Mouse (Mus musculus) CH12.LX (cell line): Measurements from ENCODE around the gene Mknk1. TPM values are rescaled to one million over a fixed set of nuclear protein-coding genes. Genes with fewer than 3 reads are reported as not detected.

ENCODE experiments used
- DNase-seq: peaks from one replicate; pipeline ENCODE4 v3.0.0-alpha.2; 2013; ENCODE audit errors: extremely low read depth
- H3K27ac ChIP-seq: 2 replicates; pipeline ENCODE4 v1.5.1; 2012; ENCODE audit warnings: low read depth, mild to moderate bottlenecking, control low read depth, moderate library complexity; ENCODE audit not compliant: insufficient read depth
- H3K27me3 ChIP-seq: replicated peaks from 2 replicates; pipeline ENCODE3; 2012; ENCODE audit warnings: inconsistent platforms
- H3K36me3 ChIP-seq, 2 experiments: replicated peaks in 1 of 2; 2 replicates each; pipeline versions ENCODE3 to v1.6.1; 2012; ENCODE audit warnings: inconsistent platforms in 1 of 2, low read length in 1 of 2, mild to moderate bottlenecking in 1 of 2, mixed read lengths in 1 of 2, moderate library complexity in 1 of 2; ENCODE audit not compliant: control insufficient read depth in 1 of 2, insufficient read depth in 1 of 2
- H3K4me1 ChIP-seq, 2 experiments: 2 replicates each; pipeline ENCODE4 v1.6.1; 2012; ENCODE audit warnings: inconsistent platforms in 1 of 2, moderate library complexity in 1 of 2; ENCODE audit not compliant: insufficient read depth in 2 of 2, control insufficient read depth in 1 of 2
- H3K4me2 ChIP-seq: 2 replicates; pipeline ENCODE4 v1.6.1; 2012; ENCODE audit warnings: low read depth, mild to moderate bottlenecking, control low read depth; ENCODE audit not compliant: poor library complexity, insufficient read depth, severe bottlenecking
- H3K4me3 ChIP-seq, 3 experiments: fragments of 150-350 bp in 1 of 3; sonication (generic) in 1 of 3; replicated peaks in 1 of 3; 2 replicates each; pipeline versions ENCODE3 to v1.5.1; 2011 to 2012; ENCODE audit warnings: low read depth in 2 of 3, low read length in 2 of 3, mild to moderate bottlenecking in 2 of 3, moderate library complexity in 2 of 3, control low read depth in 1 of 3, improper control_type of control experiment in 1 of 3, inconsistent platforms in 1 of 3, mixed read lengths in 1 of 3; ENCODE audit not compliant: poor library complexity in 1 of 3
- H3K79me2 ChIP-seq: replicated peaks from 2 replicates; pipeline ENCODE4 v1.6.1; 2012; ENCODE audit warnings: mild to moderate bottlenecking, moderate library complexity; ENCODE audit not compliant: control insufficient read depth, poor library complexity, insufficient read depth, severe bottlenecking; ENCODE audit errors: extremely low read depth
- H3K9ac ChIP-seq: 2 replicates; pipeline ENCODE4 v1.6.1; 2012; ENCODE audit warnings: low read depth, mild to moderate bottlenecking, control low read depth, moderate library complexity; ENCODE audit not compliant: insufficient read depth
- H3K9me3 ChIP-seq: replicated peaks from 2 replicates; pipeline ENCODE3; 2012; ENCODE audit warnings: low read length, inconsistent platforms, mixed read lengths
- CHD2 ChIP-seq: IDR thresholded peaks from 2 replicates; pipeline ENCODE4 v1.6.1; 2011; ENCODE audit warnings: low read length, improper control_type of control experiment
- ELF1 ChIP-seq: IDR thresholded peaks from 2 replicates; pipeline ENCODE4 v1.6.1; 2014; ENCODE audit warnings: low read depth, mild to moderate bottlenecking, inconsistent platforms, low read length, improper control_type of control experiment
- ETS1 ChIP-seq: conservative IDR thresholded peaks from 2 replicates; pipeline ENCODE4 v1.6.1; 2012; ENCODE audit warnings: low read depth, mild to moderate bottlenecking, inconsistent platforms, low read length, improper control_type of control experiment, moderate library complexity
- GABPA ChIP-seq: IDR thresholded peaks from 2 replicates; pipeline ENCODE4 v1.6.1; 2012; ENCODE audit warnings: low read depth, low read length, improper control_type of control experiment, inconsistent platforms; ENCODE audit not compliant: insufficient replicate concordance
- IRF4 ChIP-seq: IDR thresholded peaks from 2 replicates; pipeline ENCODE4 v1.6.1; 2014; ENCODE audit warnings: low read depth, mild to moderate bottlenecking, inconsistent platforms, low read length, improper control_type of control experiment
- JUN ChIP-seq: IDR thresholded peaks from 2 replicates; pipeline ENCODE4 v1.6.1; 2011; ENCODE audit warnings: low read depth, mild to moderate bottlenecking, low read length, improper control_type of control experiment, moderate library complexity; ENCODE audit not compliant: insufficient read depth
- JUND ChIP-seq: conservative IDR thresholded peaks from 2 replicates; pipeline ENCODE4 v1.6.1; 2011; ENCODE audit warnings: low read depth, low read length, improper control_type of control experiment
- MAFK ChIP-seq: IDR thresholded peaks from 2 replicates; pipeline ENCODE4 v1.6.1; 2011; ENCODE audit warnings: low read length, improper control_type of control experiment; ENCODE audit not compliant: insufficient replicate concordance
- MAX ChIP-seq: IDR thresholded peaks from 2 replicates; pipeline ENCODE4 v1.6.1; 2011; ENCODE audit warnings: low read length, improper control_type of control experiment
- MAZ ChIP-seq: IDR thresholded peaks from 2 replicates; pipeline ENCODE4 v1.6.1; 2012; ENCODE audit warnings: low read depth, mild to moderate bottlenecking, inconsistent platforms, low read length, improper control_type of control experiment, moderate library complexity
- MEF2A ChIP-seq: IDR thresholded peaks from 2 replicates; pipeline ENCODE4 v1.6.1; 2014; ENCODE audit warnings: low read depth, mild to moderate bottlenecking, inconsistent platforms, low read length, improper control_type of control experiment, borderline replicate concordance
- MXI1 ChIP-seq: IDR thresholded peaks from 2 replicates; pipeline ENCODE4 v1.6.1; 2011; ENCODE audit warnings: mild to moderate bottlenecking, low read depth, low read length, improper control_type of control experiment
- MYC ChIP-seq: IDR thresholded peaks from 2 replicates; pipeline ENCODE4 v1.6.1; 2011; ENCODE audit warnings: low read depth, mild to moderate bottlenecking, improper control_type of control experiment, low read length
- NELFE ChIP-seq: IDR thresholded peaks from 2 replicates; pipeline ENCODE4 v1.6.1; 2011; ENCODE audit warnings: low read depth, low read length, improper control_type of control experiment
- NRF1 ChIP-seq: IDR thresholded peaks from 2 replicates; pipeline ENCODE4 v1.6.1; 2014; ENCODE audit warnings: low read depth, mild to moderate bottlenecking, inconsistent platforms, low read length, improper control_type of control experiment, moderate library complexity
- PAX5 ChIP-seq: IDR thresholded peaks from 2 replicates; pipeline ENCODE4 v1.6.1; 2012; ENCODE audit warnings: low read length, inconsistent platforms, mixed read lengths
- POLR2AphosphoS2 ChIP-seq: IDR thresholded peaks from 2 replicates; pipeline ENCODE4 v1.6.1; 2011; ENCODE audit warnings: low read depth, low read length, improper control_type of control experiment
- RAD21 ChIP-seq: IDR thresholded peaks from 2 replicates; pipeline ENCODE4 v1.6.1; 2011; ENCODE audit warnings: low read depth, mild to moderate bottlenecking, low read length, improper control_type of control experiment, moderate library complexity
- RCOR1 ChIP-seq: conservative IDR thresholded peaks from 2 replicates; pipeline ENCODE4 v1.6.1; 2012; ENCODE audit warnings: low read depth, mild to moderate bottlenecking, inconsistent platforms, low read length, improper control_type of control experiment
- SMC3 ChIP-seq: IDR thresholded peaks from 2 replicates; pipeline ENCODE4 v1.6.1; 2011; ENCODE audit warnings: low read depth, low read length, improper control_type of control experiment
- TBP ChIP-seq: conservative IDR thresholded peaks from 2 replicates; pipeline ENCODE4 v1.6.1; 2011; ENCODE audit warnings: low read depth, low read length, improper control_type of control experiment
- TCF12 ChIP-seq: IDR thresholded peaks from 2 replicates; pipeline ENCODE4 v1.6.1; 2014; ENCODE audit warnings: low read depth, mild to moderate bottlenecking, inconsistent platforms, low read length, improper control_type of control experiment
- UBTF ChIP-seq: IDR thresholded peaks from 2 replicates; pipeline ENCODE4 v1.6.1; 2012; ENCODE audit warnings: low read depth, mild to moderate bottlenecking, inconsistent platforms, low read length, improper control_type of control experiment, moderate library complexity
- ZKSCAN1 ChIP-seq: IDR thresholded peaks from 2 replicates; pipeline ENCODE4 v1.6.1; 2012; ENCODE audit warnings: low read depth, inconsistent platforms, low read length, improper control_type of control experiment, borderline replicate concordance
- ZNF384 ChIP-seq: IDR thresholded peaks from 2 replicates; pipeline ENCODE4 v1.6.1; 2012; ENCODE audit warnings: low read depth, low read length, improper control_type of control experiment, inconsistent platforms
- dilution Hi-C: fragments of 300-500 bp; cut with MboI; formaldehyde crosslinking; loops from 2 replicates; pipeline ENCODE4 v1.14.3; 2020; ENCODE audit warnings: low sequenced_read_pairs; ENCODE audit not compliant: extremely low pct_unique_long_range_greater_than_20kb, extremely low pct_ligation_motif_present
- in situ Hi-C: fragments of 300-500 bp; cut with MboI; formaldehyde crosslinking; loops from 3 replicates; pipeline ENCODE4 v1.14.3; 2019; ENCODE audit warnings: low sequenced_read_pairs, low pct_ligation_motif_present, low pct_unique_long_range_greater_than_20kb, mixed read lengths
- polyA plus RNA-seq: library from polyadenylated mRNA; unstranded; fragments of >175 nt; gene quantifications from 2 replicates; pipeline ENCODE4 v1.2.1, GENCODE M21; 2012; ENCODE audit warnings: low read depth; ENCODE audit not compliant: insufficient read length
- total RNA-seq, 2 experiments: library from RNA; depleted of rRNA; stranded (reverse); fragments of 300-350 nt in 1 of 2; fragments of >200 nt in 1 of 2; gene quantifications; 2 replicates each; pipeline ENCODE4 v1.2.3; 2012 to 2014

Mknk1 gene
- total and polyA plus RNA-seq, 3 experiments, result 17.8 to 39.0 (median 31.5) TPM

DNA sequence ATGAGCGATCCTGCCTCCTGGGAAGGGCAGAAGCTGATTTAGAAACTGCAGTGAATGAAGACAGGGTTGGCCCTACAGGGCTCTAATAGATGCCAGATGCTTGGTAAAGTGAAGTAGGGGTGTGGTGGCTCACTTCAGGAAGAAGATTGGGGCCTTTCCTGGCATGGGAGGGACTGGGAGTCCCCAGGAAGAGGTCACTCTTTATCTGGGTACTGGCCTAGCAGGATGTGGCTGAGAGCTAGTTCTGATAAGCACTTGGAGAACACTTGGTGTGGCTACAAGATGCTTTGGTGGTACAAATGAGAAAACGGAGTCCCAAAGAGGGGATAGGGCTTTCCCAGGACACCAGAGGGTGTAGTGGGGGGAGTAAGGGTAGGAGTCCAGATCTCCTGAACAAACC is 14.8 kb upstream of the Mknk1 start:
- Histone ChIP-seq H3K79me2 (peaks cover 7% of the 10 kb centered on the region; the same call in 1 of the 2 replicates), H3K9ac (no peak overlapping the region), H3K36me3 (peaks cover 3 to 26% of the 10 kb centered on the region in 2 experiments)
- TF ChIP-seq PAX5 (no peak), MYC (no peak), MEF2A (no peak), TCF12 (no peak), JUND (no peak), ZNF384 (no peak), MAZ (no peak), MAX (no peak), TBP (no peak), SMC3 (no peak), RAD21 (no peak), ETS1 (no peak), JUN (no peak), POLR2AphosphoS2 (no peak)
- TF ChIP-seq, all 38 proteins: peak for 0
- no peak for DNase-seq
- Histone ChIP-seq H3K4me2 (no peak overlapping the region), H3K27ac (no peak overlapping the region), H3K27me3 (no peaks in the 10 kb centered on the region), H3K4me1 (peaks cover 23 to 70% of the 10 kb centered on the region in 2 experiments), H3K4me3 (no peak overlapping the region), H3K9me3 (no peaks in the 10 kb centered on the region)
- in situ Hi-C loops, result loop anchor here (10.0 kb wide), 1 partner anchor 79 kb away; no protein-coding TSS in a partner anchor
- dilution Hi-C loops, result no loop called here

DNA sequence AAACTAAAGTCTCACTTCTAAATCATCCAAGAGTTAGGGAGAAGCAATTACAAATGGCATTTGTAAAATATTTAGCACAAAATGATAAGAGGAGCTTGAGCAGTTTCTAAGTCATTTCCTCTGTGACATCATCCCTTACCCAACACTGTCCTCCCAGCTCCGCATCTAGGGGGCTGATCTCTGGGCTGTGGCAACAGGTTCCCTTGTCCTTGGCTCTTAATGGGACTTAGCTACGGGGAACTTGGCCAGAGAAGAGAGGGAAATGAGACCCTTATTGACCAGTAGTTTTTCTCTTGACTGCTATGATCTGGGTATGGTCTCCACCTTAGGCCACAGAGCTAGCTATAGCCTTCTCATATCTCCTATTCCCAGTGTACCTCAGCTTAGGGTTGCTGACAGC is 13.7 kb upstream of the Mknk1 start:
- no peak overlapping the region for H3K27ac ChIP-seq
- no peaks in the 10 kb centered on the region for H3K9me3 ChIP-seq
- dilution Hi-C loops, result no loop called here
- no peak overlapping the region for H3K4me3 ChIP-seq
- peaks cover 7% of the 10 kb centered on the region; the same call in 1 of the 2 replicates for H3K79me2 ChIP-seq
- in situ Hi-C loops, result loop anchor here (10.0 kb wide), 1 partner anchor 80 kb away; no protein-coding TSS in a partner anchor
- DNase-seq, result no peak
- H3K36me3 ChIP-seq, result peaks cover 2 to 28% of the 10 kb centered on the region in 2 experiments
- TF ChIP-seq NELFE, result no peak
- TF ChIP-seq RCOR1, result no peak
- TF ChIP-seq ZKSCAN1, result no peak
- no peak for TF ChIP-seq ZNF384
- no peak for TF ChIP-seq UBTF
- no peak for TF ChIP-seq NRF1
- TF ChIP-seq MAZ, result no peak
- TF ChIP-seq ETS1, result no peak
- no peak for TF ChIP-seq RAD21
- TF ChIP-seq IRF4, result no peak
- no peak for TF ChIP-seq GABPA
- TF ChIP-seq MXI1, result no peak
- no peak for TF ChIP-seq MAX
- TF ChIP-seq CHD2, result no peak
- no peak for TF ChIP-seq MAFK
- TF ChIP-seq PAX5, result no peak
- no peak for TF ChIP-seq ELF1
- H3K4me2 ChIP-seq, result no peak overlapping the region
- no peaks in the 10 kb centered on the region for H3K27me3 ChIP-seq
- H3K4me1 ChIP-seq, result peaks cover 21 to 73% of the 10 kb centered on the region in 2 experiments
- H3K9ac ChIP-seq, result no peak overlapping the region
